Mouse (Mus musculus): ENCODE results near the gene Rhbdf1. TPM values are rescaled to one million over a fixed set of nuclear protein-coding genes. Genes with fewer than 3 reads are reported as not detected.

Rhbdf1 gene
- polyA plus RNA-seq, 1 experiment from 2014 or later: 6.5 TPM

- H3K27me3 ChIP-seq (ENCODE audit: control insufficient read depth, insufficient read depth, low read depth, low read length): no peaks in the 10 kb centered on the region
- H3K27ac ChIP-seq (ENCODE audit: low read length): no peak overlapping the region
- no peak for ATAC-seq (ENCODE audit: low read depth)
- peaks cover 7% of the 10 kb centered on the region for H3K4me1 ChIP-seq (ENCODE audit: control insufficient read depth, low read depth, low read length)
- H3K36me3 ChIP-seq (ENCODE audit: control insufficient read depth, insufficient read depth): no peaks in the 10 kb centered on the region
- no peak overlapping the region for H3K4me3 ChIP-seq (ENCODE audit: low read depth, low read length)
- H3K4me2 ChIP-seq (ENCODE audit: low read depth, low read length): no peak overlapping the region
- no peak overlapping the region for H3K9ac ChIP-seq (ENCODE audit: low read depth, low read length)
- no peaks in the 10 kb centered on the region for H3K9me3 ChIP-seq (replicated peaks; ENCODE audit: control insufficient read depth, low read length)
- WGBS (ENCODE audit: insufficient replicate concordance): 76% methylated on average over 10 of the region's 10 CpGs
Measured at GRCm38 (mm10) chr11:32193156-32193555, 28.9 kb downstream of the Rhbdf1 start.

DNA sequence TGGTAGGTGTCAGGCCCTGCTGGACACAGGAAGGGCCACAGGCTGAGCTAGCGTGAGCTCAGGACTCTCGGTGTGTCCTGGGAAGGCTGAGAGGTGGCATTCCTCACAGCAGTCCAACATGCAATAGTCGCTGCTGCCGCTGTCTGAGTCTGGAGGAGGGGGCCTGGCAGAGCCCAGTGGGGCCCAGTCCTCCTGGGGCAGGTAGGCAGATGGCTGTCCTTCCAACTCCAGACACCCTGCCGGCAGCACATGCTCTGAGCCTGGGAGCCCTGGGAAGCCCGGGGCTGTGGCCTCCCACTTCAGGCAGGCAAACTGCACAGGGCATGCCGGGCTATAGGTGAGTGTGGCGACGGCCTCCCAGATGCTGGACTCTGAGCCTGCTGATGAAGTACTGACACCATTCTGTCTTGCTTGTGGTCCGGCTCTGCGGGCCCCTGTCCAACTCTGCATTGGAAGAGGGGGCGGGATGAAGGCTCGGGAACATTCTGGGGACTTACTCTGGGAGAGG lies 31.4 kb downstream of the Rhbdf1 start:
- Histone ChIP-seq H3K36me3 (ENCODE audit: control insufficient read depth, insufficient read depth) (no peaks in the 10 kb centered on the region), H3K27ac (ENCODE audit: low read length) (no peak overlapping the region), H3K27me3 (ENCODE audit: control insufficient read depth, insufficient read depth, low read depth, low read length) (no peaks in the 10 kb centered on the region), H3K4me3 (ENCODE audit: low read depth, low read length) (no peak overlapping the region), H3K9ac (ENCODE audit: low read depth, low read length) (no peak overlapping the region), H3K4me1 (ENCODE audit: control insufficient read depth, low read depth, low read length) (peaks cover under 1% of the 10 kb centered on the region; the same call in 1 of the 2 replicates), H3K9me3 (replicated peaks; ENCODE audit: control insufficient read depth, low read length) (no peaks in the 10 kb centered on the region), H3K4me2 (ENCODE audit: low read depth, low read length) (no peak overlapping the region)
- WGBS (ENCODE audit: insufficient replicate concordance): 78% methylated on average over 13 of the region's 13 CpGs
- no peak for ATAC-seq (ENCODE audit: low read depth)

- Histone ChIP-seq H3K36me3 (ENCODE audit: control insufficient read depth, insufficient read depth) (no peaks in the 10 kb centered on the region), H3K4me3 (ENCODE audit: low read depth, low read length) (no peak overlapping the region), H3K27me3 (ENCODE audit: control insufficient read depth, insufficient read depth, low read depth, low read length) (no peaks in the 10 kb centered on the region), H3K4me2 (ENCODE audit: low read depth, low read length) (no peak overlapping the region), H3K27ac (ENCODE audit: low read length) (no peak overlapping the region), H3K4me1 (ENCODE audit: control insufficient read depth, low read depth, low read length) (no peaks in the 10 kb centered on the region), H3K9me3 (replicated peaks; ENCODE audit: control insufficient read depth, low read length) (no peaks in the 10 kb centered on the region), H3K9ac (ENCODE audit: low read depth, low read length) (no peak overlapping the region)
- no peak for ATAC-seq (ENCODE audit: low read depth)
- 77% methylated on average over 9 of the region's 9 CpGs for WGBS (ENCODE audit: insufficient replicate concordance)
Measured at GRCm38 (mm10) chr11:32190119-32190518, 32.0 kb downstream of the Rhbdf1 start.

- WGBS (ENCODE audit: insufficient replicate concordance): 65% methylated on average over 5 of the region's 5 CpGs
- no peaks in the 10 kb centered on the region for H3K9me3 ChIP-seq (replicated peaks; ENCODE audit: control insufficient read depth, low read length)
- no peak overlapping the region for H3K9ac ChIP-seq (ENCODE audit: low read depth, low read length)
- H3K27ac ChIP-seq (ENCODE audit: low read length): no peak overlapping the region
- H3K4me2 ChIP-seq (ENCODE audit: low read depth, low read length): no peak overlapping the region
- ATAC-seq (ENCODE audit: low read depth): no peak
- no peaks in the 10 kb centered on the region for H3K4me1 ChIP-seq (ENCODE audit: control insufficient read depth, low read depth, low read length)
- H3K36me3 ChIP-seq (ENCODE audit: control insufficient read depth, insufficient read depth): no peaks in the 10 kb centered on the region
- H3K27me3 ChIP-seq (ENCODE audit: control insufficient read depth, insufficient read depth, low read depth, low read length): no peaks in the 10 kb centered on the region
- no peak overlapping the region for H3K4me3 ChIP-seq (ENCODE audit: low read depth, low read length)
Measured at GRCm38 (mm10) chr11:32189434-32189833, 32.7 kb downstream of the Rhbdf1 start.

GRCm38 (mm10) chr11:32188881-32189280 lies 33.2 kb downstream of the Rhbdf1 start:
- Histone ChIP-seq H3K9me3 (replicated peaks; ENCODE audit: control insufficient read depth, low read length) (no peaks in the 10 kb centered on the region), H3K4me3 (ENCODE audit: low read depth, low read length) (no peak overlapping the region), H3K27me3 (ENCODE audit: control insufficient read depth, insufficient read depth, low read depth, low read length) (no peaks in the 10 kb centered on the region), H3K4me1 (ENCODE audit: control insufficient read depth, low read depth, low read length) (no peaks in the 10 kb centered on the region), H3K9ac (ENCODE audit: low read depth, low read length) (no peak overlapping the region), H3K36me3 (ENCODE audit: control insufficient read depth, insufficient read depth) (no peaks in the 10 kb centered on the region), H3K27ac (ENCODE audit: low read length) (no peak overlapping the region), H3K4me2 (ENCODE audit: low read depth, low read length) (no peak overlapping the region)
- ATAC-seq (ENCODE audit: low read depth): no peak
- 76% methylated on average over 12 of the region's 12 CpGs for WGBS (ENCODE audit: insufficient replicate concordance)

- Histone ChIP-seq H3K27ac (ENCODE audit: low read length) (no peak overlapping the region), H3K4me1 (ENCODE audit: control insufficient read depth, low read depth, low read length) (peaks cover 2% of the 10 kb centered on the region; the same call in 1 of the 2 replicates), H3K4me2 (ENCODE audit: low read depth, low read length) (no peak overlapping the region), H3K36me3 (ENCODE audit: control insufficient read depth, insufficient read depth) (no peaks in the 10 kb centered on the region), H3K27me3 (ENCODE audit: control insufficient read depth, insufficient read depth, low read depth, low read length) (no peaks in the 10 kb centered on the region), H3K9me3 (replicated peaks; ENCODE audit: control insufficient read depth, low read length) (no peaks in the 10 kb centered on the region), H3K4me3 (ENCODE audit: low read depth, low read length) (no peak overlapping the region), H3K9ac (ENCODE audit: low read depth, low read length) (no peak overlapping the region)
- no peak for ATAC-seq (ENCODE audit: low read depth)
- 73% methylated on average over 4 of the region's 4 CpGs for WGBS (ENCODE audit: insufficient replicate concordance)
Measured at GRCm38 (mm10) chr11:32187256-32187655, 34.8 kb downstream of the Rhbdf1 start.

DNA sequence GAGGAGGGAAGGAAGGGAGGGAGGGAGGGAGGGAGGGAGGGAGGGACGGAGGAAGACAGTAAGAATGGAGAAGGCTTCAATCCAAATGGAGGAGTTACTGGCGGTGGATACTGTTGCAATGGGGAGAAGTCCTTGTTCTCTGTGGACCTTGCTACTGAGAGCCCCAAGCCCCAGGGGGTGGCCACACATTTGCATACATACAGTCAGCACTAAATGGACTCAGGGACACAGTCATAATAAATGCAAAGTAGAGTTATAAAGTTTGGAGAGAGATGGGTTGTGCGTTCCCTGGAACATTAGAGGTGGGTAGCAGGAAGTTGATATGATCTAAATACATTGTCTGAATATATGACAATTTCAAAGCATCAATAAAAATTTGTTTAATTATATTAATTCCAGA lies 36.1 kb downstream of the Rhbdf1 start:
- H3K4me2 ChIP-seq (ENCODE audit: low read depth, low read length): no peak overlapping the region
- WGBS (ENCODE audit: insufficient replicate concordance): 59% methylated on average over 3 of the region's 3 CpGs

GRCm38 (mm10) chr11:32184469-32184868 lies 37.6 kb downstream of the Rhbdf1 start:
- no peak overlapping the region for H3K4me3 ChIP-seq (ENCODE audit: low read depth, low read length)
- no peak for ATAC-seq (ENCODE audit: low read depth)
- WGBS (ENCODE audit: insufficient replicate concordance): 71% methylated on average over 8 of the region's 8 CpGs

More for the DNA sequence above, 36.1 kb downstream of the Rhbdf1 start:
- Histone ChIP-seq H3K27me3 (ENCODE audit: control insufficient read depth, insufficient read depth, low read depth, low read length) (no peaks in the 10 kb centered on the region; the same call in 1 of the 2 replicates), H3K9me3 (replicated peaks; ENCODE audit: control insufficient read depth, low read length) (no peaks in the 10 kb centered on the region), H3K4me1 (ENCODE audit: control insufficient read depth, low read depth, low read length) (peaks cover 2% of the 10 kb centered on the region; the same call in 1 of the 2 replicates), H3K4me3 (ENCODE audit: low read depth, low read length) (no peak overlapping the region), H3K36me3 (ENCODE audit: control insufficient read depth, insufficient read depth) (no peaks in the 10 kb centered on the region), H3K9ac (ENCODE audit: low read depth, low read length) (no peak overlapping the region), H3K27ac (ENCODE audit: low read length) (no peak overlapping the region)
- no peak for ATAC-seq (ENCODE audit: low read depth)

DNA sequence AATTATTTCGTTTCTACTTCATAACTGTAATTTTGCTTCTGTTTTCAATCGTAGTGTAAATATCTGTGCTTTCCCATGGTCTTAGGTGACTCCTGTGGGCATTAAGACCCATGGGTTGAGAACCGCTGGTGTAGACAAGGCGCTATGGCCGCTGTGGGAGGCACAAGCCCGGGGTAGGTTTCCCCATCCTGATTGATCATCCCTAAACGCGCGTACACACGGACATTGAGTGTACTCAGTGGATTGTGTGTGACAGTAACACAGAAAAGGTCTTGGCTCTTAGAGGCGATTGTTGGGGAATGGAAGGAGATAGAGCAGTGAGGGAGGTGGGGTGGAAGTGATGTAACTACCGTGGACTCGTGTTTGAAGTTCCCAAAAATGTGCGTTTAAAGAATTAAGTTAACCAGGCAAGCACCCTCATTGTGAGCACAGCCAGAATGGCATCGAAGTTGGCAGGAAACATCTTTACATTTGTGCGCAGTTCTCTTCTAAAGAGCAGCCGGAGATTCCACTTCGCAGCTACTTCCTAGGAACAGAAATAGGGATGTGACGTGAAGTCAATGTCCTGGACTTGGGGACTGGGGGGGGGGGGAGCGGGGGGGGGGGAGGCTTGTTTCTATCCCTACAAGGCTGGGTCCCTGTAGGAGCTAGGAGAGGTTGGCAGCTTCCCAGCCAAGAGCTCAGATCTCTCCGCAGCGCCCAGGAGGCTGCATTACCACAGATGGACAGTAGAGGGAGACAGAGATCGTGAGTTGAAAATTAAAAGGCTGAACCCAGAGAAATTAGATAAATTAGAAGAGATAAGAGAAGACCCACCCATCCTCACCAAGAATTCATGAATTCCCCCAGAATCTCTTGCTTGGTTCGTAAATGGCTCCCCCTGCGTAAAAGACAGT lies 39.9 kb downstream of the Rhbdf1 start:
- Histone ChIP-seq H3K27ac (ENCODE audit: low read length) (no peak overlapping the region), H3K9me3 (replicated peaks; ENCODE audit: control insufficient read depth, low read length) (no peaks in the 10 kb centered on the region), H3K4me3 (ENCODE audit: low read depth, low read length) (no peak overlapping the region), H3K4me2 (ENCODE audit: low read depth, low read length) (no peak overlapping the region), H3K9ac (ENCODE audit: low read depth, low read length) (no peak overlapping the region), H3K27me3 (ENCODE audit: control insufficient read depth, insufficient read depth, low read depth, low read length) (no peaks in the 10 kb centered on the region; the same call in 1 of the 2 replicates), H3K36me3 (ENCODE audit: control insufficient read depth, insufficient read depth) (no peaks in the 10 kb centered on the region), H3K4me1 (ENCODE audit: control insufficient read depth, low read depth, low read length) (peaks cover 2% of the 10 kb centered on the region; the same call in 1 of the 2 replicates)
- WGBS (ENCODE audit: insufficient replicate concordance): 42% methylated on average over 23 of the region's 25 CpGs
- no peak for ATAC-seq (ENCODE audit: low read depth)

More at GRCm38 (mm10) chr11:32184469-32184868, 37.6 kb downstream of the Rhbdf1 start:
- peaks cover 2% of the 10 kb centered on the region; the same call in 1 of the 2 replicates for H3K4me1 ChIP-seq (ENCODE audit: control insufficient read depth, low read depth, low read length)
- H3K36me3 ChIP-seq (ENCODE audit: control insufficient read depth, insufficient read depth): no peaks in the 10 kb centered on the region
- no peaks in the 10 kb centered on the region for H3K9me3 ChIP-seq (replicated peaks; ENCODE audit: control insufficient read depth, low read length)
- H3K27me3 ChIP-seq (ENCODE audit: control insufficient read depth, insufficient read depth, low read depth, low read length): no peaks in the 10 kb centered on the region; the same call in 1 of the 2 replicates
- no peak overlapping the region for H3K27ac ChIP-seq (ENCODE audit: low read length)
- no peak overlapping the region for H3K9ac ChIP-seq (ENCODE audit: low read depth, low read length)
- H3K4me2 ChIP-seq (ENCODE audit: low read depth, low read length): no peak overlapping the region
